Mouse (Mus musculus): ENCODE measurements around the gene Mllt3. TPM values are rescaled to one million over a fixed set of nuclear protein-coding genes. Genes with fewer than 3 reads are reported as not detected.

Mllt3 gene
- polyA plus RNA-seq, 1 experiment from 2014 or later = 62.3 TPM

DNA sequence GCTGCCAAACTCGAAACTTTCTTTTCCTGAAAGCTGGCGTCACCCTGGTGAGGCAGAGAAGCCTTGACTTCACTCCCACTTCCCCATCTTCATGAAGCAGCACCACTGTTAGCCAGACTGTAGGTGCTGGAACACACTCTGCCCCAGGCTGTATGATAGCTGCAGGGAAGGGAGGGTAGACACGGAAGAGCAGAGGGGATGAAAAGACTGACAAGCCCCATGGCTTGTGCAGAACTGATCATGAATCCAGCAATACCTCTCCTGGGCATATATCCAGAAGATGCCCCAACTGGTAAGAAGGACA is 69.4 kb downstream of the Mllt3 start:
- H3K4me3 ChIP-seq (ENCODE audit: low read depth, low read length) = no peak overlapping the region
- ATAC-seq (ENCODE audit: low FRiP score) = no peak

DNA sequence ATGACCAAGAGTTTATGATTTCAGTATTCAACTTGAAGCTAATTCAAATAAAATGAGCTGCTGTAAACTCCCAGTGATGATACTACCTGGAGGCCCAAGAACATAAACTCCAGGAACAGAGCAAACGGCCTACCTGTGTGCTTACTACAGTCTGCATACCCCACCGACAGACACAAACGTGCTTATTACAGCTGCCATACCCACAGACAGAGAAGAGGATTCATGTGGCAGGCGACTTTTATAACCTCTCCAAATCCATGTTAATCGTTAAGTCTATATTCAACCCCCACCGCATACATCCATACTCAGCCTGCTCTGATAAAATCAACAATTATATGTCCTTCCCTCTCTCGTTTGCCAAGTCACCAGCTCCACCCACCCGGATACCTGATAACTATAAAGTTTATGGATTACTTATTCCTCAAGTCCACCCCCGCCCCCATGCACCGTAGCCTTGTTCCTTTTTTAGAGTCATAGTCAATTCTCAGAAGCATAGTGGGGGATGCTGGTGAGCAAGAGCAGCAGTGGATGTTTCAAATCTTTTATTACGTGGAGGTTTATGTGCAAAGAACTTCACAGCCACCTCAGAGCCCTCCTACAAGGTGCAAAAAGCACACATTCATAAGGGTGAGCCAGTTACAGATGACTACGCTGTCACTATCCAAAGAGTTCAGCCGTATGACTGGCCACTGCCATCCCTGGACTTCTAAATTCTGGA is 70.0 kb downstream of the Mllt3 start:
- no peak overlapping the region for H3K4me3 ChIP-seq (ENCODE audit: low read depth, low read length)
- H3K27ac ChIP-seq (ENCODE audit: low read depth, low read length) = no peak overlapping the region
- H3K9ac ChIP-seq (ENCODE audit: low read length) = no peak overlapping the region
- WGBS = 90% methylated on average over 13 of the region's 13 CpGs
- DNase-seq (ENCODE audit: low spot score, missing footprints) = no peak
- H3K4me2 ChIP-seq = no peak overlapping the region
- H3K9me3 ChIP-seq (ENCODE audit: control insufficient read depth, low read length) = no peaks in the 10 kb centered on the region
- H3K27me3 ChIP-seq (ENCODE audit: control insufficient read depth, insufficient read depth, low read length) = no peaks in the 10 kb centered on the region
- no peaks in the 10 kb centered on the region for H3K4me1 ChIP-seq (ENCODE audit: control insufficient read depth, insufficient read depth, low read length)
- ATAC-seq (ENCODE audit: low FRiP score) = no peak
- H3K36me3 ChIP-seq (ENCODE audit: control insufficient read depth, insufficient read depth, low read length) = no peaks in the 10 kb centered on the region

More for the DNA sequence above, 69.4 kb downstream of the Mllt3 start:
- Histone ChIP-seq H3K9me3 (ENCODE audit: control insufficient read depth, low read length) (no peaks in the 10 kb centered on the region), H3K4me1 (ENCODE audit: control insufficient read depth, insufficient read depth, low read length) (no peaks in the 10 kb centered on the region), H3K36me3 (ENCODE audit: control insufficient read depth, insufficient read depth, low read length) (no peaks in the 10 kb centered on the region), H3K4me2 (no peak overlapping the region), H3K27me3 (ENCODE audit: control insufficient read depth, insufficient read depth, low read length) (no peaks in the 10 kb centered on the region), H3K9ac (ENCODE audit: low read length) (no peak overlapping the region), H3K27ac (ENCODE audit: low read depth, low read length) (no peak overlapping the region)
- DNase-seq (ENCODE audit: low spot score, missing footprints) = no peak
- WGBS = 90% methylated on average over 3 of the region's 3 CpGs

DNA sequence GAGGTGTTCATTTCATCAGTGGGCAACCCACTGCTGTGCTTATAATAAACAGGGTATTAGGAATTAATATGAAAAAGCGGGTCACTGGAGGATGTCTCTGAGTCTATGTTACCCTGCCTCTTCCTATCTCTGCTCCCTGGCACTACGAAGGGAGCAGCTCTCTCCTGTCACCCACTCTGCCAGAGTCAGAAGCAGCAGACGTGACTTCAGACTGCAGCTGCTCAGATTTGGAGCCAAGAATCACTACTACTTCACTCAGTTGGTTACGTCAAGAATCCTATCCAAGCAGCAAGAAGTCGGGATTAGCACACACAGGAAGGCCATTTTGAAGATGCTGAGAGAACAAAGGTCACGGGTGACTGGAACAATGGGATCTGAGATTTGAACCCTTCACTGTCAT is 71.3 kb downstream of the Mllt3 start:
- H3K9me3 ChIP-seq (ENCODE audit: control insufficient read depth, low read length) = no peaks in the 10 kb centered on the region
- DNase-seq (ENCODE audit: low spot score, missing footprints) (no peak), ATAC-seq (ENCODE audit: low FRiP score) (no peak)
- no peak overlapping the region for H3K9ac ChIP-seq (ENCODE audit: low read length)
- no peaks in the 10 kb centered on the region for H3K27me3 ChIP-seq (ENCODE audit: control insufficient read depth, insufficient read depth, low read length)
- no peaks in the 10 kb centered on the region for H3K4me1 ChIP-seq (ENCODE audit: control insufficient read depth, insufficient read depth, low read length)
- H3K36me3 ChIP-seq (ENCODE audit: control insufficient read depth, insufficient read depth, low read length) = no peaks in the 10 kb centered on the region
- WGBS = 58% methylated on average over 6 of the region's 6 CpGs
- H3K4me3 ChIP-seq (ENCODE audit: low read depth, low read length) = no peak overlapping the region
- H3K27ac ChIP-seq (ENCODE audit: low read depth, low read length) = no peak overlapping the region
- no peak overlapping the region for H3K4me2 ChIP-seq

DNA sequence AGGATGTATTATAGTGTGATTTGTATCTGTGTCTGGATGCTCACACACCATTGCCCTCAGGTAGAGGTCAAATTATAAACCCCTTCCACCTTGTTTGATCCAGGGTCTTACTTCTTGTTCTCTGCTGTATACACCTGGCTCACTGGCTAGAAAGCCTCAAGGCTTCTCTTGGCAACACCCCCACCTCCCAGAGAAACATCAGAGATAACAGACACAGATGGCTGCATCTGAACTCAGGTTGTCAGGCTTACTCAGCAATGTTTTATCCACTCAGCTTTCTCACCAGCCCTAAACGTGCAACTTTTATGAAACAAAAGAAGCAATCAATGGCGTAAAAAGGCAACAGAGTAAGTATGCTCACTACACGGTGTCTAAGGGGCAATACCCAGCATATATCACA is 75.3 kb downstream of the Mllt3 start:
- Histone ChIP-seq H3K27ac (ENCODE audit: low read depth, low read length) (no peak overlapping the region), H3K9ac (ENCODE audit: low read length) (no peak overlapping the region), H3K9me3 (ENCODE audit: control insufficient read depth, low read length) (no peaks in the 10 kb centered on the region), H3K4me2 (no peak overlapping the region), H3K27me3 (ENCODE audit: control insufficient read depth, insufficient read depth, low read length) (no peaks in the 10 kb centered on the region), H3K36me3 (ENCODE audit: control insufficient read depth, insufficient read depth, low read length) (no peaks in the 10 kb centered on the region), H3K4me3 (ENCODE audit: low read depth, low read length) (no peak overlapping the region), H3K4me1 (ENCODE audit: control insufficient read depth, insufficient read depth, low read length) (no peaks in the 10 kb centered on the region)
- WGBS = 88% methylated on average over 3 of the region's 3 CpGs
- ATAC-seq (ENCODE audit: low FRiP score) = no peak
- DNase-seq (ENCODE audit: low spot score, missing footprints) = no peak

DNA sequence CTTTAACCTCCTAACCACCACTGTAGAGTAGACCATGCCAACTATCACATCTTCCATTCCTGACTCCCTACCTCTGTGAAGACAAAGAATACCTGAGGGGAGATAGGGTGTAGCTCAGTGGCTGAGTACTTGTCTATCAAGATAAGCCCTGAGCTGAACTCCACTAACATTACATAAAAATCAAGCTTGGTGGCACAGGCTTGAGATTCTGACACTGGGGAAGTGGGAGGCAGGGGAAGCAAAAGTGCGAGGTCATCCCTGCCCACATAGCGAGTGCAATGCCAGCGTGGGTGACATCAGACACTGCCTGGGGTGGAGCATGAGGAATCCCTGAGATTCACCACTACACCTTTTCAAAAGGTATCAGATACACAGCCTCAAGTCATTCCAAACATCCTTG is 76.0 kb downstream of the Mllt3 start:
- no peak overlapping the region for H3K27ac ChIP-seq (ENCODE audit: low read depth, low read length)
- H3K9ac ChIP-seq (ENCODE audit: low read length) = no peak overlapping the region
- DNase-seq (ENCODE audit: low spot score, missing footprints) (no peak), ATAC-seq (ENCODE audit: low FRiP score) (no peak)
- H3K4me1 ChIP-seq (ENCODE audit: control insufficient read depth, insufficient read depth, low read length) = no peaks in the 10 kb centered on the region
- H3K36me3 ChIP-seq (ENCODE audit: control insufficient read depth, insufficient read depth, low read length) = no peaks in the 10 kb centered on the region
- no peak overlapping the region for H3K4me3 ChIP-seq (ENCODE audit: low read depth, low read length)
- no peaks in the 10 kb centered on the region for H3K27me3 ChIP-seq (ENCODE audit: control insufficient read depth, insufficient read depth, low read length)
- H3K4me2 ChIP-seq = no peak overlapping the region
- 97% methylated on average over 3 of the region's 3 CpGs for WGBS
- H3K9me3 ChIP-seq (ENCODE audit: control insufficient read depth, low read length) = no peaks in the 10 kb centered on the region

DNA sequence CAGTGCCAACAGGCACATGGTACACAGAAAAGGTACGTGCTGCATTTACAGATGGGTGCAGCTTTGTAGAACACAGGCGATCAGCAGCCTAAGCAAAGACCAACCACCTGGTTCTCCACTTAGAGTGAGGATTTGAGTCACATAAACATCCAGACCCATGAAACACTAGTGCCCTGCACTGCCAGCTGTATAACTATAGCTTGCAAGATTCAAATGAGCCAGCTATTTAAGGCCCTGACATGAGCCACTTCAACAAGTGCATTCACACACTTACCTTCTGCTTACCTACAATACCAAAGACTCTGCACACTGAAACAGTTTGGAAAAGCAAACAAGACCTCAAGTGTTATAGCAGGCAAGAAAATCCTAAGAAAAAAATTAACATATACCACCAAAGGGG is 78.0 kb downstream of the Mllt3 start:
- no peak overlapping the region for H3K27ac ChIP-seq (ENCODE audit: low read depth, low read length)
- no peak overlapping the region for H3K4me3 ChIP-seq (ENCODE audit: low read depth, low read length)
- H3K4me1 ChIP-seq (ENCODE audit: control insufficient read depth, insufficient read depth, low read length) = no peaks in the 10 kb centered on the region
- no peaks in the 10 kb centered on the region for H3K9me3 ChIP-seq (ENCODE audit: control insufficient read depth, low read length)
- 94% methylated on average over 2 of the region's 2 CpGs for WGBS
- DNase-seq (ENCODE audit: low spot score, missing footprints) = no peak
- no peak overlapping the region for H3K9ac ChIP-seq (ENCODE audit: low read length)
- no peak overlapping the region for H3K4me2 ChIP-seq
- H3K36me3 ChIP-seq (ENCODE audit: control insufficient read depth, insufficient read depth, low read length) = no peaks in the 10 kb centered on the region
- ATAC-seq (ENCODE audit: low FRiP score) = no peak
- no peaks in the 10 kb centered on the region for H3K27me3 ChIP-seq (ENCODE audit: control insufficient read depth, insufficient read depth, low read length)

DNA sequence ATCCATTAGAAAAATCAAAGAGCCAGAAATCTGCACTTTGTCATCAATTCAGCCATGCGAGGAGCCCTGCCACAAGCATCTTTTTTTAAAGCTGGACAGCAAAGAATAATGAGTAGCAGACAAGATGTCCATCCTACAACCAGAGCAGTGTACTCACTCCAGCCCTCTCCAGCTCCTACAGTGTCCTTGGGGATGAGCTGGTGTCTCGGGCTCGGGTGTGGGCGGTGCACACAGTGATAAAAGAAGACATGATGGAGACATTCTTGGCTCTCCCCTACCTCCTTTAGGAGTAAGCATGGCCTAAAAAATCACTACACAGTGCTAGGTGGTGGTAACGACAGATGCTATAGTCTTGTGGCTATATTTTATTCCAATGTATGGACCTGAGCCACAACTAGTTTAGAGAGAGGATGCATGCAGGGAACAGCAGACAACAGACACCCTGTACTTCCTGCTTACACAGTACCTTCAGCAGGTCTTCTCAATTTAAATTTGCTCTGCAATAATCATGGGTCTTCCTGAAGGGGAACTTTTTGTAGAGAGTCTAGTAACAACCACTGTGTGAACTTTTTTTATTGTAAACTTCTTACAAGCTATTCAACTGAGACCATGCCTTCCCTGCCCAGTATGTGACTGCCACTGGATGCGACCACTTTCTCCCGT is 78.6 kb downstream of the Mllt3 start:
- Histone ChIP-seq H3K4me1 (ENCODE audit: control insufficient read depth, insufficient read depth, low read length) (no peaks in the 10 kb centered on the region), H3K36me3 (ENCODE audit: control insufficient read depth, insufficient read depth, low read length) (no peaks in the 10 kb centered on the region), H3K4me3 (ENCODE audit: low read depth, low read length) (no peak overlapping the region), H3K9me3 (ENCODE audit: control insufficient read depth, low read length) (no peaks in the 10 kb centered on the region), H3K27ac (ENCODE audit: low read depth, low read length) (no peak overlapping the region), H3K27me3 (ENCODE audit: control insufficient read depth, insufficient read depth, low read length) (no peaks in the 10 kb centered on the region), H3K9ac (ENCODE audit: low read length) (no peak overlapping the region), H3K4me2 (no peak overlapping the region)
- 91% methylated on average over 7 of the region's 7 CpGs for WGBS
- DNase-seq (ENCODE audit: low spot score, missing footprints) = no peak
- no peak for ATAC-seq (ENCODE audit: low FRiP score)

DNA sequence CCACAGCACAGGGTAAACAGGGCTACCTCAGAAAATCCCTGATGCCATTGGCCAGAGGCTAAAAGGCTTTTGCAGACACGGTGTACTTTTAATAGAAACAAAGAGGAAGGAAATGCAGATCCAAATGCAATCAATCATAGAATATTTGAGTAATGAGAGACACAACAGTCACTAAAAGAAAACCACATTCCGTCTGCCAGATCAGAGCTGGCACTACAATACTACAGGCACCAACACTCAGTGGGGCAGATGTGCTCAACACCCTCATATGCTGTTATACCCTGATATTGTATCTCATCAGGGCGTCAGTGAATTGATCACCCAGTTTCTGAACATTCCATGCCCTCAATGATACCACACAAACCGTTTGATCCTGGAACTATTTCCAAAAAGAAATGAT is 79.4 kb downstream of the Mllt3 start:
- no peaks in the 10 kb centered on the region for H3K9me3 ChIP-seq (ENCODE audit: control insufficient read depth, low read length)
- no peak overlapping the region for H3K4me3 ChIP-seq (ENCODE audit: low read depth, low read length)
- ATAC-seq (ENCODE audit: low FRiP score) (no peak), DNase-seq (ENCODE audit: low spot score, missing footprints) (no peak)
- no peaks in the 10 kb centered on the region for H3K36me3 ChIP-seq (ENCODE audit: control insufficient read depth, insufficient read depth, low read length)
- no peaks in the 10 kb centered on the region for H3K4me1 ChIP-seq (ENCODE audit: control insufficient read depth, insufficient read depth, low read length)
- 83% methylated on average over 4 of the region's 4 CpGs for WGBS
- no peak overlapping the region for H3K9ac ChIP-seq (ENCODE audit: low read length)
- H3K27ac ChIP-seq (ENCODE audit: low read depth, low read length) = no peak overlapping the region
- no peaks in the 10 kb centered on the region for H3K27me3 ChIP-seq (ENCODE audit: control insufficient read depth, insufficient read depth, low read length)
- H3K4me2 ChIP-seq = no peak overlapping the region

DNA sequence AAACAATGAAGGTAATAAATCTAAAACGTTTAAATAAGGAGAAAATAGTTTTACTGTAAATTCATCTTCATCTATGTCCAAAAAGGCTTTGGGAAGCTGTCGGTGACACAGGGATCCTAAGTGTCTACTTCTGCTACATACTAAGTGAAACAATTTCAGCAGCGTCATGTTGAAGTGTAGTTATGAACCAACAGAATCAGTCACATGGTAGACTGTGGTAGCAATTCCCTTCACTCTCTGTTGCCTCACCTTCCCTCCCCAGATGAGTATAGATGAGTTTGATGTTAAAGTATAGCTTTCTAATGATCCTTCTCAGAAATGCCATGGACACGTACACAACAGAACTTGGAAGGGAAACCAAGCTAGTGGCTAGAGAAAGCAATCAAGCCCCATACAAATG is 79.9 kb downstream of the Mllt3 start:
- no peak overlapping the region for H3K4me2 ChIP-seq
- no peak for ATAC-seq (ENCODE audit: low FRiP score)
- H3K4me1 ChIP-seq (ENCODE audit: control insufficient read depth, insufficient read depth, low read length) = no peaks in the 10 kb centered on the region
- no peaks in the 10 kb centered on the region for H3K36me3 ChIP-seq (ENCODE audit: control insufficient read depth, insufficient read depth, low read length)
- no peaks in the 10 kb centered on the region for H3K27me3 ChIP-seq (ENCODE audit: control insufficient read depth, insufficient read depth, low read length)
- WGBS = 89% methylated on average over 4 of the region's 4 CpGs
- no peak overlapping the region for H3K9ac ChIP-seq (ENCODE audit: low read length)
- DNase-seq (ENCODE audit: low spot score, missing footprints) = no peak
- H3K9me3 ChIP-seq (ENCODE audit: control insufficient read depth, low read length) = no peaks in the 10 kb centered on the region
- no peak overlapping the region for H3K27ac ChIP-seq (ENCODE audit: low read depth, low read length)
- H3K4me3 ChIP-seq (ENCODE audit: low read depth, low read length) = no peak overlapping the region

Measured in midbrain, embryonic 11.5 days (tissue).